Mouse (Mus musculus) testis, adult 2 months (tissue): ENCODE data around the gene Elp5.

Experiments
- CTCF ChIP-seq: fragments of 200-500 bp; IDR thresholded peaks from 2 replicates; pipeline ENCODE4 v1.5.1; 2012; ENCODE audit warnings: low read depth, mild to moderate bottlenecking, inconsistent platforms, low read length, moderate library complexity; ENCODE audit not compliant: control insufficient read depth, insufficient read depth, insufficient replicate concordance
- POLR2A ChIP-seq: fragments of 200-500 bp; IDR thresholded peaks from 2 replicates; pipeline ENCODE4 v1.6.1; 2012; ENCODE audit warnings: low read depth, mild to moderate bottlenecking, inconsistent platforms, low read length, moderate library complexity; ENCODE audit not compliant: control insufficient read depth

DNA sequence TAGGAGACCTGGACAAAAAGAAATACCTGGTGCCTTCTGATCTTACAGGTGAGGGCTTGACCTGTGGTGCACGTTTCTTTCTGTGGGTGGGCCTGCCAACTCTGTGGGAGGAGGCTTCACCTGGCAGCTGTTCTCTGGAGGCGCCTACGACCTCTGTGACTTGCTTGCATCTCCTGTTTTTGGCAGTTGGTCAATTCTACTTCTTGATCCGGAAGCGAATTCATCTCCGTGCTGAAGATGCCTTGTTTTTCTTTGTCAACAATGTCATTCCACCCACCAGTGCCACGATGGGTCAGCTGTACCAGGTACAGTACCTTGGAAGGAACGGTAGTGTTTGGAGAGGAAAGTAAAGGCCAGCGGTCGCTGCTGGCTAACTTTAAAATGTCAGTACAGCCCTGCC lies 10.1 kb upstream of the Elp5 start:
- no peak for TF ChIP-seq CTCF
- TF ChIP-seq POLR2A: no peak
